Mouse (Mus musculus) left cerebral cortex, adult 2 months (tissue): ENCODE results near the gene Gm20481. TPM values are rescaled to one million over a fixed set of nuclear protein-coding genes. Genes with fewer than 3 reads are reported as not detected.
A peak's percentile ranks its signal among the peaks of the same experiment; 100 is the strongest.

Experiments
- DNase-seq, 2 experiments: peaks; one replicate each; pipeline ENCODE4 v3.0.0; 2021 to 2022; ENCODE audit warnings: low spot score in 2 of 2, mixed read lengths in 1 of 2; ENCODE audit errors: extremely low spot score in 1 of 2
- H3K27ac ChIP-seq: fragments of 200-600 bp; 2 replicates; pipeline ENCODE4 v1.8.1; 2022
- H3K4me3 ChIP-seq: fragments of 200-600 bp; 2 replicates; pipeline ENCODE4 v1.8.1; 2022
- CTCF ChIP-seq: fragments of 200-600 bp; IDR thresholded peaks from 2 replicates; pipeline ENCODE4 v1.8.1; 2022; ENCODE audit warnings: antibody characterized with exemption, mild to moderate bottlenecking, moderate library complexity
- intact Hi-C: fragments of 180-260 bp; cut with DNase I; formaldehyde crosslinking; loops from one replicate; pipeline ENCODE4 v1.15.1; 2025
- total RNA-seq, 2 experiments: library from RNA; stranded (reverse); gene quantifications; 2 replicates each; pipeline ENCODE4 v1.2.3; 2021

The Gm20481 gene
- total RNA-seq, 2 experiments from 2014 or later = not detected

- intact Hi-C loops = no loop called here
- Histone ChIP-seq H3K4me3 (no peak overlapping the region), H3K27ac (no peak overlapping the region)
- no peak for TF ChIP-seq CTCF
- no peak for DNase-seq
These were observed 42.7 kb downstream of the Gm20481 start for GRCm38 (mm10) chr17:35012430-35012829.

GRCm38 (mm10) chr17:35013221-35013620 lies 43.5 kb downstream of the Gm20481 start:
- intact Hi-C loops = no loop called here
- DNase-seq = no peak
- H3K27ac ChIP-seq = no peak overlapping the region
- no peak overlapping the region for H3K4me3 ChIP-seq
- TF ChIP-seq CTCF = no peak

GRCm38 (mm10) chr17:35015296-35015695 lies 45.6 kb downstream of the Gm20481 start:
- intact Hi-C loops = no loop called here
- Histone ChIP-seq H3K27ac (no peak overlapping the region), H3K4me3 (no peak overlapping the region)
- no peak for DNase-seq
- no peak for TF ChIP-seq CTCF

GRCm38 (mm10) chr17:35016376-35016775 lies 46.7 kb downstream of the Gm20481 start, which contains the start of gene Vwa7:
TSS of gene Vwa7 (plus strand) at chr17:35016579.
- no peak for TF ChIP-seq CTCF
- no peak for DNase-seq
- H3K4me3 ChIP-seq = no peak within 1 kb of the TSS
- H3K27ac ChIP-seq = no peak within 1 kb of the TSS
- intact Hi-C loops = no loop called here

GRCm38 (mm10) chr17:35016791-35017705 lies 47.3 kb downstream of the Gm20481 start:
- no peak overlapping the region for H3K27ac ChIP-seq
- no peak overlapping the region for H3K4me3 ChIP-seq
- TF ChIP-seq CTCF = no peak
- intact Hi-C loops = no loop called here
- no peak for DNase-seq

- DNase-seq = no peak
- H3K27ac ChIP-seq = no peak overlapping the region
- intact Hi-C loops = no loop called here
- H3K4me3 ChIP-seq = no peak overlapping the region
- no peak for TF ChIP-seq CTCF
These were observed 48.0 kb downstream of the Gm20481 start for GRCm38 (mm10) chr17:35017706-35018030.

GRCm38 (mm10) chr17:35018171-35018570 lies 48.5 kb downstream of the Gm20481 start:
- no peak for TF ChIP-seq CTCF
- DNase-seq = no peak
- Histone ChIP-seq H3K4me3 (no peak overlapping the region), H3K27ac (no peak overlapping the region)
- intact Hi-C loops = no loop called here

GRCm38 (mm10) chr17:35019894-35020293 lies 50.2 kb downstream of the Gm20481 start:
- intact Hi-C loops = loop anchor here (10.0 kb wide), 1 partner anchor 215 kb away; the partner anchor contains the start of genes Atp6v1g2 and Nfkbil1
- H3K27ac ChIP-seq = no peak overlapping the region
- DNase-seq = no peak
- TF ChIP-seq CTCF = no peak
- H3K4me3 ChIP-seq = no peak overlapping the region

- DNase-seq = no peak
- TF ChIP-seq CTCF = no peak
- Histone ChIP-seq H3K4me3 (no peak overlapping the region), H3K27ac (no peak overlapping the region)
- intact Hi-C loops = loop anchor here (10.0 kb wide), 1 partner anchor 214 kb away; the partner anchor contains the start of genes Atp6v1g2 and Nfkbil1
These were observed 50.8 kb downstream of the Gm20481 start for GRCm38 (mm10) chr17:35020551-35020950.

GRCm38 (mm10) chr17:35021163-35021808 lies 51.6 kb downstream of the Gm20481 start:
- intact Hi-C loops = loop anchor here (1.0 to 10.0 kb wide), 3 partner anchors 38 to 214 kb away; partner anchors contain the start of genes Atp6v1g2, Ddah2 and Nfkbil1

More at GRCm38 (mm10) chr17:35021163-35021808, 51.6 kb downstream of the Gm20481 start:
- TF ChIP-seq CTCF = peak; percentile 99
- H3K27ac ChIP-seq = no peak overlapping the region
- H3K4me3 ChIP-seq = no peak overlapping the region; the same call in 1 of the 2 replicates
- peak; percentile 81 to 87 for DNase-seq

Other genes starting within 250 kb of the Gm20481 start
- gene C4b, start 226.0 kb upstream of the Gm20481 start, total RNA-seq = 10 to 100 TPM; 10.8 to 11.2 TPM
- gene Cyp21a1, start 165.4 kb upstream of the Gm20481 start, total RNA-seq = not detected
- 10 to 100 TPM; 54.8 to 61.5 TPM for gene Stk19, start 133.0 kb upstream of the Gm20481 start, total RNA-seq
- 10 to 100 TPM; 33.6 to 41.4 TPM for gene Dxo, start 132.9 kb upstream of the Gm20481 start, total RNA-seq
- 10 to 100 TPM; 70.1 to 70.4 TPM for gene Skiv2l, start 119.7 kb upstream of the Gm20481 start, total RNA-seq
- gene Nelfe, start 119.5 kb upstream of the Gm20481 start, total RNA-seq = 10 to 100 TPM; 35.3 to 40.3 TPM
- gene Cfb, start 107.4 kb upstream of the Gm20481 start, total RNA-seq = under 1 TPM in 1 of 2 experiments, not detected in 1; 0.14 TPM
- 1 to 10 TPM; 6.5 to 7.4 TPM for gene Zbtb12, start 90.4 kb upstream of the Gm20481 start, total RNA-seq
- not detected for gene Gm20547, start 87.9 kb upstream of the Gm20481 start, total RNA-seq
- 1 to 10 TPM; 2.1 to 2.2 TPM for gene C2, start 71.6 kb upstream of the Gm20481 start, total RNA-seq
- gene Ehmt2, start 71.4 kb upstream of the Gm20481 start, total RNA-seq = 100 to 1,000 TPM; 175 to 184 TPM
- gene Slc44a4, start 55.4 kb upstream of the Gm20481 start, total RNA-seq = under 1 TPM; 0.45 to 0.79 TPM
- 10 to 100 TPM; 41.6 to 47.3 TPM for gene Neu1, start 38.7 kb upstream of the Gm20481 start, total RNA-seq
- gene Hspa1b, start 10.7 kb upstream of the Gm20481 start, total RNA-seq = 10 to 100 TPM; 18.8 to 22.1 TPM
- 10 to 100 TPM; 14.5 to 17.2 TPM for gene Hspa1a, start 2.2 kb downstream of the Gm20481 start, total RNA-seq
- under 1 TPM; 0.34 to 0.42 TPM for gene Hspa1l, start 2.8 kb downstream of the Gm20481 start, total RNA-seq
- gene Lsm2, start 11.9 kb downstream of the Gm20481 start, total RNA-seq = 10 to 100 TPM; 15.8 to 18.4 TPM
- 10 to 100 TPM; 44.1 to 46.6 TPM for gene Vars, start 31.1 kb downstream of the Gm20481 start, total RNA-seq
- gene Vwa7, start 46.7 kb downstream of the Gm20481 start, total RNA-seq = under 1 TPM; 0.40 to 0.43 TPM
- gene Sapcd1, start 58.1 kb downstream of the Gm20481 start, total RNA-seq = under 1 TPM in 1 of 2 experiments, not detected in 1; 0.59 TPM
- under 1 TPM; 0.27 to 0.56 TPM for gene Msh5, start 76.8 kb downstream of the Gm20481 start, total RNA-seq
- gene Clic1, start 80.1 kb downstream of the Gm20481 start, total RNA-seq = 1 to 10 TPM; 7.4 to 8.3 TPM
- 10 to 100 TPM; 10.1 to 11.0 TPM for gene Ddah2, start 89.1 kb downstream of the Gm20481 start, total RNA-seq
- gene Ly6g6c, start 95.5 kb downstream of the Gm20481 start, total RNA-seq = not detected
- gene Mpig6b, start 96.3 kb downstream of the Gm20481 start, total RNA-seq = not detected
- gene Ly6g6e, start 107.0 kb downstream of the Gm20481 start, total RNA-seq = 1 to 10 TPM; 2.1 to 3.6 TPM
- 1 to 10 TPM in 1 of 2 experiments, under 1 TPM in 1; 0.70 to 1.1 TPM for gene Ly6g6d, start 108.2 kb downstream of the Gm20481 start, total RNA-seq
- gene Ly6g6f, start 115.7 kb downstream of the Gm20481 start, total RNA-seq = under 1 TPM in 1 of 2 experiments, not detected in 1; 0.29 TPM
- gene Abhd16a, start 119.4 kb downstream of the Gm20481 start, total RNA-seq = 100 to 1,000 TPM; 109 to 117 TPM
- gene Ly6g5c, start 138.4 kb downstream of the Gm20481 start, total RNA-seq = not detected
- gene Ly6g5b, start 145.5 kb downstream of the Gm20481 start, total RNA-seq = under 1 TPM; 0.79 TPM
- 10 to 100 TPM; 14.8 to 15.0 TPM for gene Gpank1, start 151.5 kb downstream of the Gm20481 start, total RNA-seq
- gene Csnk2b, start 152.1 kb downstream of the Gm20481 start, total RNA-seq = 100 to 1,000 TPM; 177 to 187 TPM
- gene D17H6S53E, start 156.5 kb downstream of the Gm20481 start, total RNA-seq = 10 to 100 TPM; 27.0 to 28.5 TPM
- gene Apom, start 162.1 kb downstream of the Gm20481 start, total RNA-seq = not detected
- gene Bag6, start 165.3 kb downstream of the Gm20481 start, total RNA-seq = 100 to 1,000 TPM; 304 to 307 TPM
- 100 to 1,000 TPM; 285 to 321 TPM for gene Prrc2a, start 195.0 kb downstream of the Gm20481 start, total RNA-seq
- 10 to 100 TPM in 1 of 2 experiments, 1 to 10 TPM in 1; 8.0 to 14.4 TPM for gene Aif1, start 206.2 kb downstream of the Gm20481 start, total RNA-seq
- 1 to 10 TPM; 6.4 to 7.4 TPM for gene Lst1, start 218.5 kb downstream of the Gm20481 start, total RNA-seq
- gene Ltb, start 224.5 kb downstream of the Gm20481 start, total RNA-seq = under 1 TPM; 0.79 to 0.86 TPM
- gene Tnf, start 232.1 kb downstream of the Gm20481 start, total RNA-seq = not detected
- under 1 TPM; 0.41 to 0.65 TPM for gene Lta, start 235.4 kb downstream of the Gm20481 start, total RNA-seq